Mouse (Mus musculus) Muller cell, postnatal 12 days (primary cell): Measurements from ENCODE around the gene Cst11.
A peak's percentile ranks its signal among the peaks of the same experiment; 100 is the strongest.
"Not testable (repeated sequence)": the region's sequence is repeated elsewhere in the genome, so short reads cannot be mapped to it uniquely, and the experiment has no call there.

Experiments
- DNase-seq: peaks from one replicate; pipeline ENCODE4 v3.0.0-alpha.2; 2015; ENCODE audit errors: inconsistent ontology term

Cst11 gene

DNA sequence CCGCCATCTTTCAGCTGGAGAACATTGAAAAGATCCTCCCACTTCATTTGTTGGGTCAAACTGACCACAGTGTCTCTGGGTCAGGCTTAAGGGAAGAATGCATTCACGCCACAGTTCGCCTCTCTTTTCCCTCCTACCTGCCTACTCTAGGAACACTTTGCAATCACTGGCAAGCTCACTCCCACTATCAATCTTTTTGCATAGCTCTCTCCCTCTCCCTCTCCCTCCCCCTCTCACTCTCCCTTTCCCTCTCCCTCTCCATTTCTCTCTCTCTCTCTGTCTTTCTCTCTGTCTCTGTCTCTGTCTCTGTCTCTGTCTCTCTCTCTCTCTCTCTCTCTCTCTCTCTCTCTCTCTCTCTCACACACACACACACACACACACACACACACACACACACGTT lies at the start of gene Cst11:
Gene Cst11, minus strand, starts transcription at position 101 of the 400 bp plus-strand sequence.
- not testable (repeated sequence) for DNase-seq

DNA sequence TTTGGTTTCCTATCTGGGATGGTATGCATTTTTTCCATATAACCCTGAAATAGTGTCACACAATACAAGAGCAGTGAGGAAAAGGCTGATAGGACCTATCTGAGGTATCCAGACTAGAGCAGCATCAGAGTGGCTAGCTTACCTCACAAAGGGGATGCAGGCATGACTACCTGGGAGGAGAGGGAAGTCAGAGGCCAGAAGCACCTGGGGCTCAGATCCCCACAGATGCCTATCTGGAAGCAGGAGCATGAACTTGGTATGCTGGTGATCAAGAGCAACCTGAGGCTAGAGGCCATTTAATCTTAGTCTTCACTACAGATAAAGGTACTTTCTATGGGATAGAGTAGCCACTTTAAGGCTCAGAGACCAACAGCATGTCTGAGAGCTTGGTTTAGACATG lies 48.6 kb upstream of the Cst11 start, which contains the start of gene Cst13:
Gene Cst13, plus strand, starts transcription at position 173 of the 400 bp plus-strand sequence.
- DNase-seq, result no peak

DNA sequence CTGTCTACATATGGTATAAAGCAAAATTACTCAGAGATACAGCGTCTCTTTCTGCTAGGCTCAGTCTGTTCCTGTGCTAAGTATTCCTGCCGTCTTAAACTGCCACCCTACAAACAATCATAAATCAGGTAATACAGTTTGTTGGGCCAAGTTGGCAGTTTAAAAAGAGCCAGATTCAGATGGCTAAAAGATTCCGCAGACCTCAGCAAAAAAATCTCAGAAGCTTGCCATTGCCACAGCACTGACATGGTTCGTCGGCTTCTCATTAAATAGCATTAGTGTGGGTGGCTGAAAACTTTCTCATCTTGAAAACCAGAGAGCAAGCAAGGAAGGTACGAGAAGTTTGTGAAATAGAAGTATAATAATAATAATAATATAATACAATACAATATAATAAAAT lies 35.4 kb upstream of the Cst11 start:
- DNase-seq, result peak; percentile 13

DNA sequence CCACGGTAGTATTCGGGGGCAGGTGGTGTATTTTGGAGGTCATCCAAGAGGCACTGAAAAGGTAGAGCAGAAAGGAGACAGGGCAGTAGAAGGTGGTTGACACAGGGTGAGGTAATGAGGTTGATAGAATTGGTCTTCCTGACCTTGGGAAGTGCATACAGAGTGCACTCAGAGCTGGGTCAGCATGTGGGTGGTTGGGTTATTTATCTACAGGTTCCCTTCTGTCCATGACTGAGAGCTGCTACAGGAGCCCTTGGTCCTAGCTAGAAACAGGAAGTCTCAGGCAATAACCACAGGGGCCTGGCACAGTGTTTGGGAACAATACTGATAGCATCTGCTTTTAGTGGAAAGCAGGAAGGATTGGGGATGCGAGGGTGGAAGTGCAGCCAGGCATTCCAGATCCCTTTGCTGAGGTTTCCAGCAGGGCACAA lies 30.2 kb upstream of the Cst11 start:
- no peak for DNase-seq

DNA sequence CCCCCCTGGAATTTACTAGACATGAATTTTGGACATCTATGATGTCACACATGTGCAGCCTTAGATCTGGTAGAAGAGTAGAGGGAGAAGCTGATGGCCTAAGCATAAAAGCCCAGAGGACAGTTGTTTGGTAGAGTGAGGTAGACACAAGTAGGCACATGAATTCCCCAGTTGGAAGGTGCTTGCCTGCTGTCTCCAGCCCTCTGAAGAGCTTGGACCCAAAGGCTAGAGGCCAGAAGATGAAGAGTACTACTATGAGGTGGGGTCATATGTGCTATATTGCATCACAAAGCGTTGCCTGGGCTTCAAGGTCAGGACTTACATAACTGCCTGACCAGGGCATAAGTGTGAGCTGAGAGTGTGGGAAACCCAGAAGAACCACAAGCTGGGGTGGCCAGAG lies 27.2 kb upstream of the Cst11 start, which contains the start of gene Cst8:
Gene Cst8, plus strand, starts transcription at position 301 of the 400 bp plus-strand sequence.
- no peak for DNase-seq

DNA sequence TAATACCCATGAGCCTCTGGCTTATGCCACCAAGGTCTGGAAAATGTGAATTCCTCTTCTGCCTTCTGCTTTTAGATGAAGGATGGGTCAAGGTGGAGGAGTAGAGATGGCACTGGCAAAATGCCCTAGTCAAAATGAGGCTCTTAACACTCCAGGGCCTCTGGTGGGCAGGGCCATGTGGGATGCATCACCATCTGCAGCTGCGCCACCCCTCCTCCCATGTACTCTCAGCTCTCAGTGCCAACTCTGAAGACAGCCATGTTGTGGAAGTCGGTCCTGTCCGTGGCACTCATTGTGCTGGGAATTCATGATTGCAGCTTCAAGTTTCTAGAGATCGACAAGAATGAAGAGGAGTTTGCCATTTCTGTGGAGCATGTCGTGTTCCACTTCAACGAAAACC lies 17.8 kb upstream of the Cst11 start, which contains the start of gene Cst12:
Gene Cst12, plus strand, starts transcription at position 220 of the 400 bp plus-strand sequence.
- DNase-seq, result no peak

DNA sequence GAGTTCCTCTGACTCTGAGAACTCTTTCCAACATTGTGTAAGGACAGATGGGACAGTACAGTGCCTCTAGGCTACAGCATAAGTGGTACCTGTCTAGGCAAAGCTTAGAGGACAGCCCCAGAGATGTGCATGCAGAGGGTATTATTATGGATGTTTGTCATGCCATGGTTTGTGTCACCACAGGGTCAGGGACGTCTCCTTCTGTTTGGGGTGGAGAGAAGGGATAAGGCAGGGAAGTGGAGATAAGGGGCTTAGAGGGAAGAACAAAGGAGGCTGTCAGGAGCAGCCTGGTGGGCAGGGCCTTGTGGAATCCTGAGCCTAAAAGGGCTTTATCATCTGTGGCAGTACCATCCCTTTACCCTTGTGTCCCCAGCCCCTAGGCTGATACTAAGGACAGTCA lies 10.4 kb upstream of the Cst11 start, which contains the start of gene 8030411F24Rik:
Gene 8030411F24Rik, plus strand, starts transcription at position 301 of the 400 bp plus-strand sequence.
- no peak for DNase-seq

- no peak for DNase-seq
Observed at GRCm38 (mm10) chr2:148763648-148764388, 7.5 kb downstream of the Cst11 start.

DNA sequence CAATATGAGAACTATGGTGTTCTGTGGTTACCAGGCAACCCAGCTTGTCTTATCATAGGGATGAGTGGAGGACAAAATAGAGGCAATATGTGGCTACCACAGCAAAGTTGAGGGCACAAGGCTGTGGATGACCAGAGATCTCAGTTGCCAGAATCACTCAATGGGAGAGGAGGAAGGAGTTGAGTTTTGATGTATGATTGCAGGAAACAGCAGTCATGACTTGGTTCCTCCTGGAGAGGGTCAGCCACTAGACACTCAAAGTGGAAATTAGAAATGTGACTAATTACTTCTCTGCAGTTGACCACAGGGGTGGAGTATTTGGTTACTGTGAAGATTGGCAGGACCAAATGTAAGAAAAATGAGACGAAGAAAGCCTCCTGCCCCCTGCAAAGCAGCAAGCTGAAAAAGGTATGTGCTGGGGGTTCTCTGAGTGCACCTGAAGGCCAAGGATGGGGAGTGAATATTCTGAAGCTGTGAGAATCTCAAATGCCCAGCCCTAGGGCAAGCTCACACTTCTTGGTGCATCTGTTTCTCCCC lies 16.9 kb downstream of the Cst11 start:
- DNase-seq, result no peak

GRCm38 (mm10) chr2:148751893-148752813 lies 19.1 kb downstream of the Cst11 start:
- DNase-seq, result peak; percentile 77

DNA sequence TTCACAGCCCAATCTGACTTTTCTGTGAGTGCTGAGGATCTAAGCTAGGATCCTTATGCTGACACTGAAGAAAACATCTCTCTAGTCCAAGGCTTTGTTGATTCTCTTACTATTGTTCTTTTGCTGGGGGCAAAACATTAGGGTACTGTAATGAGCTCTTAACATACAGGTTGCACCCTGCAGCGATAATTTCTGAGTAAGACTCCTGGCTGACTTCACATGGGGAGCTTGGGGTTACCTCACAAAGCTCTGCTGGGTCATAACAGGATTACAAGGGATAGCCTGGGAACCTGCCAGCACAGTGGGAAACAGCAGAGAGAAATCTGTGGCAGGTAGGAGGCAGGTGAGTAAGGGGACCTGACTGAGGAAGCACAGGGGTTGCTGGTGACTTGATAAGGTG lies 21.2 kb downstream of the Cst11 start, which contains the start of gene Cstl1:
Gene Cstl1, plus strand, starts transcription at position 301 of the 400 bp plus-strand sequence.
- DNase-seq, result no peak

- DNase-seq, result peak; percentile 19
Observed at GRCm38 (mm10) chr2:148743846-148744407, 27.4 kb downstream of the Cst11 start.

- DNase-seq, result no peak
Observed at GRCm38 (mm10) chr2:148743001-148743400, 28.3 kb downstream of the Cst11 start.

DNA sequence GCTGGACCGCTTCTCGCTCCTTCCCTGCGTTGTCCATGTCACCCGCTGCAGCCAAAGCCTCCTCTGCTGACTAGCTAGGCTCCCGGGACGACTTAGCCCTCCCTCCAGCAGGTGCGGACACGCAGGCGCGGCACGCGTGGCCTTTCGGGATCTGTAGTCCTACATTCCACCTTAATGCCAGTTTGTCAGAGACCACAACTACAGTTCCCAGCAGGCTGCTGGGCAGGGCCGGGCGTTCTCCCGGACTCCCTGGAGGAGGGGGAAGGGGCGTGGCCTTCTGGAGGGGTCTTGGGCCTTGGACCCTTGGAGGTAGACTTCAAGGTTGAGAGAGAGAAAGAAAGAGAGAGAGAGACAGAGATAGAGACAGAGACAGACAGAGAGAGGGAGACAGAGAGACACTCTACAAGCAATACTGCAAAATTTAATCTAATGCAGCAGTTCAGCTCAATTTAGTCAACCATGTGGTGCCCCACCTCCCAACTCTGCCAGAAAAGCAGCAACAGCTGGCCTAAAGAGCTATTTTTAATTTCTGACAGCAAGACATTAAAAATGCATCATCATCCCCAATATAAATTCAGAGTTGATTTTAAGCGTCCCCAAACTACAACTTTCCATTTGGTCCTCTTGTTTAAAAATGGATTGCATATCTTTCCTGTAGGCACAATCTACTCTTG lies 38.8 kb downstream of the Cst11 start, which contains the start of gene Napb:
Gene Napb, minus strand, starts transcription at position 141 of the 674 bp plus-strand sequence.
- DNase-seq, result peak; percentile 93

DNA sequence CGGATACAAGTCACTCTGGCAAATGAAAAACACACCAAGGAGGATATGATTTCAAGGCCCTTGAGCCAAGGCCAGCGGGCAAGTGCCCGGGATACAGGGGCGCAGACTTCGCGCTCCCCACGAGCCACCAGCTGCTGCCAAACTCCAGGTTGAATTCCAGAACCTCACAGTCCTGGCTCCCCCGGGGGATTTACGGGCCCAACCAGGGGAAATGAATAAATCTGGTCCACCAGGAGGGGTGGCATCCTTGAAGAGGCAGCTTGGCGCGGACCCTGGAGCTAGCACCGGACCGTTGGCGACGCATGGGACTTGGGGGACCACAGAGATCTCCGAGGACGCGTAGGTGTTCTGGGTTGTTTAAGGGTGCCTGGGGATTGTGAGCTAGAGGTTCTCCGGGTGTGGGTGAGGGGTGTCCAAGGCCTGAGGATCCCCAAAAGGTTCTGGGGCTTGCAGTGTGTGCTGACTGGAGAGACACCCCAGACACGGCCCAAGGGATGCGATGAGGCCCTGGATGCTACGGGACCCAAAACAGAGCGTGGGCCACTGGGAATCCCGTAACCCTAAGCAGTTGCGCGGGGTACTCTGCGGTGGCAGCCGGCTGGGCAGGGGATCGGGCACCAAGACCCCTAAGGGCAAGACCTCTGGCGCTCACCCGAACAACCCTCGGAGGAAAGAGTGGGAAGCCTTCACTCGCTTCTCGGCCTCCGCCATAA lies 39.5 kb downstream of the Cst11 start:
- DNase-seq, result peak; percentile 57

- peak; percentile 6 for DNase-seq
Observed at GRCm38 (mm10) chr2:148719271-148719995, 51.9 kb downstream of the Cst11 start.
